ENCODE assay signal across 8 mouse cellular contexts in the genomic region with DNA sequence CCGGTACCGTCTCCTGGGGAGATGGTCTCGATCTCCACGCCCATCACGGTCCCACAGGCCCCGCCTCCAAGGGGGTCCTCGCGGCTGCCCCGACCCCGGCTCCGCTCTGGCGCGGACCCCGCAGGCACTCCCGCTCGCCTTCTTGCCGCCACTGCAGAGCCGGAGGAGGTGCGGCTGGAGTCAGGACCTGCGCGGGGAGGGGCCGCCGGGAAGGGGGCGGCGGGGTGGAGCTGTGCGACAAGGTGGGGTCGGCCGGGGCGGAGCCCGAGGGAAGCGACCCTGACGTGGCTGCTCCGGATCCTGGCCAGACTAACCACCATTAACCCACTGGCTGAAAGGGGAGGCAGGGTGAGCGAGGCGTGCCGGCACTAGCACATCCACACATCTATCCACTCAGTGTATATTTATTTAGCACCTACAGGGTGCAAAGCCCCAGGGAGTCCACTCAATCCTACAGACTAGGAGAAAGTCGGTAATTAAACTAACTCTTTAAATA. TPM values are rescaled to one million over a fixed set of nuclear protein-coding genes. Genes with fewer than 3 reads are reported as not detected.
DNase-seq lines count a peak whose midpoint lies in the region; ATAC-seq and TF ChIP-seq lines count a peak whose summit lies in the region.

A gene (minus strand): TSS at position 200 of the 496 bp plus-strand sequence.

- no peak for TF ChIP-seq POLR2A in bone marrow macrophage, adult 2 months (IDR thresholded peaks at IDR 0.05; ENCODE audit: borderline replicate concordance, low read depth, low read length)

- H3K27ac ChIP-seq in bone marrow macrophage, adult 2 months (ENCODE audit: insufficient read depth, low read depth, low read length), result peak within 1 kb of the TSS; percentile 54
- H3K27ac ChIP-seq in forebrain, embryonic 11.5 days (ENCODE audit: low read depth, low read length), result no peak within 1 kb of the TSS
- H3K27ac ChIP-seq in lung, postnatal 0 days (ENCODE audit: low read length), result no peak within 1 kb of the TSS

- peak; percentile 77 for ATAC-seq in forebrain, embryonic 11.5 days (replicated peaks; ENCODE audit: low FRiP score)
- peak; percentile 43 for ATAC-seq in lung, postnatal 0 days
- no peak for ATAC-seq in inflammation-experienced regulatory T-cells, adult 6 months

- DNase-seq in ES-CJ7 (ENCODE audit: low read depth, low spot score), result peak; percentile 74
- DNase-seq in forebrain, embryonic 11.5 days (ENCODE audit: low spot score), result peak; percentile 85
- DNase-seq in heart, postnatal 25 days (ENCODE audit: low spot score), result peak; percentile 29
- DNase-seq in layer of hippocampus, adult 8-10 months (ENCODE audit: low spot score in 2 of 2), result peak in 1 of 2 experiments; percentile 29
- peak; percentile 64 for DNase-seq in lung, postnatal 0 days (ENCODE audit: low spot score)
- peak; percentile 67 for DNase-seq in retina, embryonic 14.5 days (ENCODE audit: low spot score)

- H3K4me1 ChIP-seq in bone marrow macrophage, adult 2 months (ENCODE audit: control insufficient read depth, insufficient read depth, low read length), result peaks cover 19% of the 10 kb centered on the region
- peaks cover 11% of the 10 kb centered on the region; the same call in 1 of the 2 replicates for H3K4me1 ChIP-seq in forebrain, embryonic 11.5 days (replicated peaks; ENCODE audit: control insufficient read depth, insufficient read depth, low read length)
- H3K4me1 ChIP-seq in lung, postnatal 0 days (ENCODE audit: insufficient read depth, low read depth, low read length), result peaks cover 10% of the 10 kb centered on the region; the same call in 1 of the 2 replicates

- H3K9me3 ChIP-seq in forebrain, embryonic 11.5 days (ENCODE audit: control insufficient read depth, low read length), result no peaks in the 10 kb centered on the region
- H3K9me3 ChIP-seq in lung, postnatal 0 days (ENCODE audit: low read length), result no peaks in the 10 kb centered on the region

- TF ChIP-seq CTCF in bone marrow macrophage, adult 2 months (IDR thresholded peaks at IDR 0.05; ENCODE audit: low read depth, low read length), result no peak
- no peak for TF ChIP-seq CTCF in lung, postnatal 0 days (IDR thresholded peaks at IDR 0.05)

- H3K9ac ChIP-seq in forebrain, embryonic 11.5 days (ENCODE audit: low read length), result peak within 1 kb of the TSS; percentile 70
- H3K9ac ChIP-seq in lung, postnatal 0 days (replicated peaks; ENCODE audit: low read depth), result peak within 1 kb of the TSS; percentile 55

- 0% methylated on average over 36 of the region's 37 CpGs for WGBS in forebrain, embryonic 11.5 days
- WGBS in lung, postnatal 0 days, result 3% methylated on average over 27 of the region's 37 CpGs

- H3K36me3 ChIP-seq in forebrain, embryonic 11.5 days (ENCODE audit: control insufficient read depth, insufficient read depth, low read length), result no peaks in the 10 kb centered on the region
- H3K36me3 ChIP-seq in lung, postnatal 0 days (ENCODE audit: insufficient read depth, low read length), result no peaks in the 10 kb centered on the region

- peak within 1 kb of the TSS; percentile 92 for H3K4me2 ChIP-seq in forebrain, embryonic 11.5 days (ENCODE audit: low read depth, low read length, severe bottlenecking)
- H3K4me2 ChIP-seq in lung, postnatal 0 days (replicated peaks; ENCODE audit: low read depth, low read length), result peak within 1 kb of the TSS; percentile 100

- 0 out of 2 replicates have a peak, but pooled peaks cover 2% of the 10 kb centered on the region for H3K27me3 ChIP-seq in forebrain, embryonic 11.5 days (ENCODE audit: control insufficient read depth, insufficient read depth, low read length)
- H3K27me3 ChIP-seq in lung, postnatal 0 days (replicated peaks; ENCODE audit: insufficient read depth, low read length), result no peaks in the 10 kb centered on the region

- H3K4me3 ChIP-seq in bone marrow macrophage, adult 2 months (ENCODE audit: insufficient read depth, low read length), result peak within 1 kb of the TSS; percentile 83
- peak within 1 kb of the TSS; percentile 73 for H3K4me3 ChIP-seq in forebrain, embryonic 11.5 days (ENCODE audit: low read depth, low read length)
- peak within 1 kb of the TSS; percentile 70 for H3K4me3 ChIP-seq in lung, postnatal 0 days (ENCODE audit: low read depth, low read length)

- intact Hi-C loops in heart, postnatal 25 days (cut with DNase I), result loop anchor here (5.0 kb wide), 1 partner anchor 76 kb away; a partner anchor contains a TSS

- no peak for TF ChIP-seq EP300 in lung, postnatal 0 days (IDR thresholded peaks at IDR 0.05)

RNA-seq across cellular contexts. Expression of the gene that starts here (rescaled TPM):
- 40.5 and 41.7 TPM in 2 replicates for polyA plus RNA-seq in bone marrow macrophage, adult 2 months (2012; ENCODE audit: insufficient read depth, insufficient read length, missing spikeins)
- 5.2 and 6.1 TPM in 2 replicates for polyA plus RNA-seq in forebrain, embryonic 11.5 days (2014; fragmentation: Nextera tagmentation; extraction: Ambion mirVana)
- total RNA-seq in heart, postnatal 25 days (2021), result 1 to 10 TPM in 1 of 2 experiments, under 1 TPM in 1; 0.73 to 1.7 TPM
- total RNA-seq in layer of hippocampus, adult 8-10 months (2022), result 10 to 100 TPM; 34.3 to 50.6 (median 43.9) TPM
- polyA plus RNA-seq in lung, postnatal 0 days (2015; fragmentation: Nextera tagmentation; extraction: Ambion mirVana), result 13.7 and 15.3 TPM in 2 replicates
- polyA plus RNA-seq in inflammation-experienced regulatory T-cells, adult 6 months (2017; shearing (Covaris generic)), result 1 to 10 TPM in 1 of 3 experiments, under 1 TPM in 1, not detected in 1; 0.65 to 1.1 TPM

Comparison
In these comparisons a context has a peak if more than half of its experiments do, and no peak if none do; other contexts are left out.
1. RNA of the gene that starts here (total RNA-seq): 34.3 to 50.6 TPM in layer of hippocampus, adult 8-10 months; 0.73 to 1.7 TPM in heart, postnatal 25 days; every median in the first group is over 10 times any median in the second.
2. Peak in every context shown above with its lines, with median percentiles within 50 percentile points of each other: H3K4me3 ChIP-seq.